Mouse (Mus musculus) embryonic facial prominence, embryonic 12.5 days (tissue): ENCODE measurements at regions not wholly inside any gene's neighbourhood (a gene's known extent, or its start where the extent isn't known, plus 50 kb on each side); places are given as distances from the start of the nearest gene placed in this dataset.

Experiments used
- ATAC-seq: fragments of 200-750 bp; cut with Nextera tagmentation; 2 replicates; pipeline ENCODE4 v1.8.0; 2017; ENCODE audit not compliant: insufficient number of reproducible peaks, insufficient read depth, low FRiP score, low TSS enrichment
- H3K27ac ChIP-seq: fragments of 300-500 bp; sonication (generic); 2 replicates; pipeline ENCODE4 v1.5.1; 2016; ENCODE audit warnings: mild to moderate bottlenecking
- H3K27me3 ChIP-seq: fragments of 300-500 bp; sonication (generic); 2 replicates; pipeline ENCODE4 v1.6.1; 2016; ENCODE audit warnings: mild to moderate bottlenecking, moderate library complexity
- H3K36me3 ChIP-seq: fragments of 300-500 bp; sonication (generic); 2 replicates; pipeline ENCODE4 v1.6.1; 2016; ENCODE audit warnings: mild to moderate bottlenecking
- H3K4me1 ChIP-seq: fragments of 300-500 bp; sonication (generic); 2 replicates; pipeline ENCODE4 v1.6.1; 2016
- H3K4me2 ChIP-seq: fragments of 300-500 bp; sonication (generic); replicated peaks from 2 replicates; pipeline ENCODE4 v1.6.1; 2016; ENCODE audit warnings: mild to moderate bottlenecking, moderate library complexity
- H3K4me3 ChIP-seq: fragments of 300-500 bp; sonication (generic); 2 replicates; pipeline ENCODE4 v1.5.1; 2016; ENCODE audit warnings: mild to moderate bottlenecking
- H3K9ac ChIP-seq: fragments of 300-500 bp; sonication (generic); 2 replicates; pipeline ENCODE4 v1.6.1; 2016; ENCODE audit warnings: mild to moderate bottlenecking, moderate library complexity
- H3K9me3 ChIP-seq: fragments of 300-500 bp; sonication (generic); 2 replicates; pipeline ENCODE4 v1.6.1; 2016; ENCODE audit warnings: mild to moderate bottlenecking, moderate library complexity
- WGBS: fragments of 180-500 bp; shearing (Covaris S2); methylation state at CpG from one replicate; pipeline ENCODE4 v1.1.7; 2016; 5-methylcytosine and 5-hydroxymethylcytosine counted together

DNA sequence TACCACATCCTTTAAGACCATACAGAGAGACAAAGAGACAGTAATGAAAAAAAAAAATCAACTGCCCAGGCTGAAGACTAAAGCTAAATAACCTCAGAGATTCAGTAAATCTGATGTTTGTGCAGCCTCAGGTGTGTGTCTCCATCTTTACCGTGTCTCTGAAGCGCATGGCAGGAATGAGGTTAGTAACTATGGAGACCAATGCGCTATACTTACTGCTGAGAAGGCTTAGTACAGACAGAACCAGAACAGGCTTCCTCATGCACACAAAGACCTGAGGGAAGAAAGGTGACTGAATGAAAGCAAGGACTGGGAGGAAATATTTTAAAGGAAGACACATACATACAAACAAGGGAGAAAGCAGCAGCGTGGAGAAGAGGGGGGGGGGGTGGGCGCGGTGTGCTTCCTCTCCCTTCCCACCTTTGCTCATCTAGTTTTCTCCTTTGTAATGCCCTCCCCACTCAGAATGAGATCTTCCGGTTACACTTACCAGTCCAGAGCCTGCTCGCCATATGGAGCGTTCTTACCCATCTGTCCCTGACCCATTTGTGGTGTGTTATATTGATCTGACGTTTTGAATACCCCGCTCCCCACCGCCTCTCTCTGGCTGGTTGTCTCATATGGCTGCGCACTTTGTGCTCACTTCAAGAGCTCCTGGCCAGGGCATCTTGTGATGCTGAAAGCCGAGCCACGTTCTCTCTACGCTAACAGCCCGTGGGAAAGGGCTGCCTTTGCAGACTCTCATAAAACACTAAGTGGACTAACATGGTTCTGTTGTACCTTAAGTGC lies 59.0 kb upstream of the Raph1 start:
- H3K4me1 ChIP-seq, result no peaks in the 10 kb centered on the region
- WGBS, result 74% methylated on average over 17 of the region's 17 CpGs
- H3K4me3 ChIP-seq, result no peak overlapping the region
- no peak overlapping the region for H3K9ac ChIP-seq
- no peaks in the 10 kb centered on the region for H3K9me3 ChIP-seq
- no peaks in the 10 kb centered on the region for H3K27me3 ChIP-seq
- no peak overlapping the region for H3K4me2 ChIP-seq
- H3K27ac ChIP-seq, result no peak overlapping the region
- H3K36me3 ChIP-seq, result no peaks in the 10 kb centered on the region
- ATAC-seq, result 0 out of 2 replicates have a peak, but pooled peaks have one; percentile 35

DNA sequence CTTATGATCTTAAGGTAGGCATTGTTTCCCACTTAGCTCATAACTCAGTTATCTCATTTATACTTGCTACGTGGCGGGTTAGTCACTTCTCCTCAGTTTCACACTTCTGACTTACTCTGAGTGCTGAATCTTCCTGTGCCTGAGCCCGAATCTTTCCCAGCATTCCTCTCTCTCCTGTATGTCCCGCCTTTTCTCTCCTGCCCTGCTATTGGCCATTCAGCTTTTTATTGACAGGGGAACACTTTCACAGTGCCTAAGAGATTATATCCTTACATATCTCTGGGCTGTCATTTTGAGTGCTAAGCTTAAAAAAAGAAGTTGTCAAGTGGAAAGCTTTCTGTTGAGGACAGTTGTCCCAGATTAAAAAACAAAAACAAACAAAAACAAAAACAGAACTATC lies 57.3 kb upstream of the Raph1 start:
- Histone ChIP-seq H3K4me1 (no peaks in the 10 kb centered on the region), H3K27me3 (no peaks in the 10 kb centered on the region), H3K36me3 (no peaks in the 10 kb centered on the region), H3K4me3 (no peak overlapping the region), H3K27ac (no peak overlapping the region), H3K4me2 (no peak overlapping the region), H3K9ac (no peak overlapping the region), H3K9me3 (no peaks in the 10 kb centered on the region)
- WGBS, result 88% methylated on average over 4 of the region's 4 CpGs
- ATAC-seq, result no peak

- H3K27ac ChIP-seq, result no peak overlapping the region
- H3K4me2 ChIP-seq, result no peak overlapping the region
- 93% methylated on average over 3 of the region's 3 CpGs for WGBS
- no peaks in the 10 kb centered on the region for H3K9me3 ChIP-seq
- no peak overlapping the region for H3K9ac ChIP-seq
- no peak overlapping the region for H3K4me3 ChIP-seq
- ATAC-seq, result no peak
- no peaks in the 10 kb centered on the region for H3K4me1 ChIP-seq
- H3K36me3 ChIP-seq, result no peaks in the 10 kb centered on the region
- H3K27me3 ChIP-seq, result no peaks in the 10 kb centered on the region
These were observed 56.6 kb upstream of the Raph1 start for GRCm38 (mm10) chr1:60623440-60624016.

- H3K4me1 ChIP-seq, result no peaks in the 10 kb centered on the region
- H3K27ac ChIP-seq, result no peak overlapping the region
- WGBS, result 77% methylated on average over 3 of the region's 3 CpGs
- H3K4me2 ChIP-seq, result no peak overlapping the region
- H3K36me3 ChIP-seq, result no peaks in the 10 kb centered on the region
- no peaks in the 10 kb centered on the region for H3K9me3 ChIP-seq
- no peak overlapping the region for H3K9ac ChIP-seq
- H3K4me3 ChIP-seq, result no peak overlapping the region
- H3K27me3 ChIP-seq, result no peaks in the 10 kb centered on the region
- ATAC-seq, result no peak
These were observed 54.9 kb upstream of the Raph1 start for GRCm38 (mm10) chr1:60621770-60622169.

DNA sequence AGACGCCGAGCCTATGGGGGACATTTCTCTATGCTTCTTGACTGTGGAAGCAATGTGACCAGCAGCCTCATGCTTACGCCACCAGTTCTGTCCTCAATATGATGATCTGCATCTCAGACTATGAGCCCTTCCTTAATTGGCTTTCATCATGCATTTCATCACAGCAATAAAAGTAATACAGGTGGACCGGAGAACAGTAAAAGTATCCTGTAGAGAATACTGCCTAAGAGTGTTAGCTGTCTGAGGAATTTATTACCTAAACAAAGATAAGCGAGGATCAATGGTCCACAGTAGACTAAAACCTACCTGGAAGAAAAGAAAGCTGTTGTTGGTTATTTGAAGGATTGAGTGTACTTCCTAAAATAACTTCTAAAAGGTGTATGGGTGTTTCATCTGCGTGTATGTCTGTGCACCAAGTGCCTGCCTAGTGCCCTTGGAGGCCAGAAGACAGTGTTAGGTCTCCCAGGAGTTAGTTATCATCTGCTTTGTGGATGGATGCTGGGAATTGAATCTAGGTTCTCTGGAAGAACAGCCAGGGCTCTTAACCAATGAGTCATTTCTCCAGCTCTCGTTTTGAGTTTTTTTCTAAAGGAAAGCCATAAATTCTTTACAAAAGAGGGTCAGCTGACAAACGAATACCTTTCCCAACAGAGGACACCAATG lies 54.3 kb upstream of the Raph1 start:
- Histone ChIP-seq H3K4me3 (no peak overlapping the region), H3K4me2 (no peak overlapping the region), H3K9ac (no peak overlapping the region), H3K36me3 (no peaks in the 10 kb centered on the region), H3K27me3 (no peaks in the 10 kb centered on the region), H3K4me1 (no peaks in the 10 kb centered on the region), H3K27ac (no peak overlapping the region), H3K9me3 (no peaks in the 10 kb centered on the region)
- ATAC-seq, result no peak
- 87% methylated on average over 8 of the region's 8 CpGs for WGBS

DNA sequence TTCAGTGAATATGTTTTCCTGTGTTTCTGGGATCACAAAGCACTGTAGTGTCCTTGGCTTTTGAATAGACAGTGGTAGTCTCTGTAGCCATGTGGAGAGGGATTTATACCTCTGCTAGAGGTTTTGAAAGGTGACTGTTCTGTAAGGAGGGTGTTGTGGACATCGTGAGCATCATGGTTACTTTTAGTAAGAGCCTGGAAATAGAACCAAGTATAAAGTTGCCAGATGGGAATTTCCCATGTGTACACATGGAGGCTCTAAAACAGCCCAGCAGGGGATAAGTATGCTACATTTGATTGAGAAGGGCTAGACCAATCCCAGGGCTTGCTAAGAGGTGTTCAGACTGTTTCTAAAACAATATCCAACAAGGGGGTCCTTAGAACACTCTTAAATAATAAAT lies 51.5 kb upstream of the Raph1 start:
- Histone ChIP-seq H3K9ac (no peak overlapping the region), H3K4me3 (no peak overlapping the region), H3K4me2 (no peak overlapping the region), H3K27me3 (no peaks in the 10 kb centered on the region), H3K27ac (no peak overlapping the region), H3K9me3 (no peaks in the 10 kb centered on the region), H3K36me3 (no peaks in the 10 kb centered on the region), H3K4me1 (no peaks in the 10 kb centered on the region)
- 84% methylated on average over 1 of the region's 1 CpGs for WGBS
- no peak for ATAC-seq

DNA sequence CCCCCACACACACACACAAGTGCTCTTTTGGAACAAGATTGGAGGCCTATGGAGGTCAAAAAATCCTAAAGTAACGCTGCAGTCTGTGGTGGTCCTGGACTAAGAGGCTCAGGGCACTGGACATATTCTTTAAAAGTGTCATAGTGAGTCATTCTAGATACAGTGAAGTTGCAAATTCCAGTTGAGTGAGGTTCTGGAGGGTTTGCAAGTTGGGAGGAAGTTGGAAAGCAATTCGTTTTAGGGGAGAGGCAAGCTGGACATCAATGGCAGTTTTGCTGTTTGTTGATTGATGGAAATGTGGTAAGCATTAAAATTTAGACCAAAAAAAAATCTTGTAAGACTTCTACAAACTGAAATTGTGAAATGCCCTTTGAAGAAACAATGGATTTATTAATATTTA lies 50.0 kb upstream of the Raph1 start:
- Histone ChIP-seq H3K9me3 (no peaks in the 10 kb centered on the region), H3K27me3 (no peaks in the 10 kb centered on the region), H3K4me2 (no peak overlapping the region), H3K9ac (no peak overlapping the region), H3K4me1 (no peaks in the 10 kb centered on the region), H3K27ac (no peak overlapping the region), H3K4me3 (no peak overlapping the region), H3K36me3 (no peaks in the 10 kb centered on the region)
- ATAC-seq, result no peak
- 70% methylated on average over 2 of the region's 2 CpGs for WGBS
